ENCODE assay signal across 9 mouse cellular contexts in the genomic region with DNA sequence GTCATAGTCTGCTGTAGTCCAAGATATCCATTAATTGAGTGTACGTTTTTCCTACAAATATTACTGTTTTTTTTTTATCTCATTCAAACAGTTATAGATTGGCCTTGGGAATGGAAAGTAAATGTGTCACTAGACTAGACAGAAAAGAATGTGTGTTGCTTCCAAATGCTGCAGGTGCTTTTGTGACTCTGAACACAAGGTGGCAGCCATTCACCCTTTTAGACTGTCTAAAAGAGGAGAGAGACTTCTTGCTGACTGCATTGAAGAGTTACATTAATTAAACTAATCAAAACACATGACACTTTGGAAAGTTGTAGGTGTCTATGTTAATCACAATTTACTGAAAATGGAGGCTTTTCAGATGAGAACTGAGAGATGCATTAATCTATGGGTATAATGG.
A peak's percentile ranks its signal among the peaks of the same experiment; 100 is the strongest.
DNase-seq lines count a peak whose midpoint lies in the region; ATAC-seq and TF ChIP-seq lines count a peak whose summit lies in the region.
"Had no signal": no experiment of that assay in that cellular context is flagged by ENCODE, and none has a peak within 500 bp of the region (broad histone marks: within the 10 kb centered on the region; RNA-seq: fewer than 3 reads in every experiment).

No protein-coding gene starts in this region.

- no peak overlapping the region for H3K9ac ChIP-seq in hindbrain, embryonic 11.5 days (ENCODE audit: low read depth, low read length)
- no peak overlapping the region for H3K9ac ChIP-seq in hindbrain, embryonic 12.5 days
- no peak overlapping the region for H3K9ac ChIP-seq in MEL (ENCODE audit: control insufficient read depth, low read depth, low read length, poor library complexity, severe bottlenecking)
- H3K9ac ChIP-seq: limb, embryonic 12.5 days had no signal

- H3K9me3 ChIP-seq in hindbrain, embryonic 11.5 days (ENCODE audit: control insufficient read depth, low read length): no peaks in the 10 kb centered on the region
- no peaks in the 10 kb centered on the region for H3K9me3 ChIP-seq in hindbrain, embryonic 12.5 days (replicated peaks)
- no peaks in the 10 kb centered on the region for H3K9me3 ChIP-seq in MEL (replicated peaks; ENCODE audit: insufficient read depth, low read length)
- H3K9me3 ChIP-seq: limb, embryonic 12.5 days had no signal

- TF ChIP-seq EP300 in MEL (IDR thresholded peaks at IDR 0.05; ENCODE audit: low read depth in 1 of 2, low read length in 2 of 2): no peak

- peak; percentile 27 for TF ChIP-seq RAD21 in MEL (IDR thresholded peaks at IDR 0.05; ENCODE audit: low read depth, low read length)

- H3K36me3 ChIP-seq in hindbrain, embryonic 11.5 days (ENCODE audit: control insufficient read depth, insufficient read depth, low read length): no peaks in the 10 kb centered on the region
- no peaks in the 10 kb centered on the region for H3K36me3 ChIP-seq in hindbrain, embryonic 12.5 days
- H3K36me3 ChIP-seq in MEL (ENCODE audit: control insufficient read depth in 1 of 2, insufficient read depth in 2 of 2, low read length in 2 of 2): no peaks in the 10 kb centered on the region
- H3K36me3 ChIP-seq: limb, embryonic 12.5 days had no signal

- WGBS in hindbrain, embryonic 11.5 days: 80% methylated on average over 1 of the region's 1 CpGs
- 80% methylated on average over 1 of the region's 1 CpGs for WGBS in hindbrain, embryonic 12.5 days

- no peak overlapping the region for H3K4me2 ChIP-seq in hindbrain, embryonic 11.5 days (replicated peaks; ENCODE audit: low read depth, low read length)
- no peak overlapping the region for H3K4me2 ChIP-seq in hindbrain, embryonic 12.5 days (replicated peaks)
- H3K4me2 ChIP-seq: limb, embryonic 12.5 days had no signal

- no peaks in the 10 kb centered on the region for H3K4me1 ChIP-seq in hindbrain, embryonic 11.5 days (replicated peaks; ENCODE audit: control insufficient read depth, insufficient read depth, low read length)
- H3K4me1 ChIP-seq in hindbrain, embryonic 12.5 days: no peaks in the 10 kb centered on the region
- no peaks in the 10 kb centered on the region for H3K4me1 ChIP-seq in MEL (ENCODE audit: control insufficient read depth in 1 of 2, insufficient read depth in 2 of 2, low read length in 2 of 2)
- H3K4me1 ChIP-seq: limb, embryonic 12.5 days had no signal

- peak; percentile 18 for DNase-seq in hindbrain, embryonic 11.5 days (ENCODE audit: low spot score)
- peak; percentile 70 for DNase-seq in 3T3-L1 (ENCODE audit: low read depth, low spot score)
- DNase-seq in MEL (ENCODE audit: low read depth, low spot score): peak; percentile 3
- DNase-seq in left cerebral cortex, adult 11 months (ENCODE audit: low spot score): peak; percentile 9
- peak; percentile 45 to 70 for DNase-seq in right cerebral cortex, postnatal 10 days (ENCODE audit: low spot score in 2 of 2)

- peak in 1 of 3 experiments; percentile 27; a peak in 2 of 6 replicates for TF ChIP-seq CTCF in MEL (IDR thresholded peaks at IDR 0.05 in 2 of 3, conservative IDR thresholded peaks at IDR 0.05 in 1 of 3; ENCODE audit: control insufficient read depth in 1 of 3, insufficient read depth in 1 of 3, low read depth in 2 of 3, low read length in 3 of 3, poor library complexity in 1 of 3, severe bottlenecking in 1 of 3)

- H3K79me2 ChIP-seq in MEL (ENCODE audit: control insufficient read depth, insufficient read depth, low read length, poor library complexity): no peaks in the 10 kb centered on the region

- no peak overlapping the region for H3K4me3 ChIP-seq in hindbrain, embryonic 11.5 days (ENCODE audit: low read depth, low read length)
- H3K4me3 ChIP-seq in hindbrain, embryonic 12.5 days: no peak overlapping the region
- H3K4me3 ChIP-seq in MEL (ENCODE audit: control insufficient read depth in 1 of 2, insufficient read depth in 1 of 2, low read depth in 2 of 2, low read length in 2 of 2): no peak overlapping the region
- H3K4me3 ChIP-seq: limb, embryonic 12.5 days had no signal

- no peak for ATAC-seq in hindbrain, embryonic 11.5 days (ENCODE audit: low FRiP score)
- ATAC-seq in hindbrain, embryonic 12.5 days (ENCODE audit: low FRiP score): no peak
- peak; percentile 82 for ATAC-seq in frontal cortex, adult (ENCODE audit: low TSS enrichment)
- ATAC-seq in inflammation-experienced regulatory T-cells, adult 6 months: no peak

- TF ChIP-seq POLR2A in MEL (IDR thresholded peaks at IDR 0.05; ENCODE audit: control insufficient read depth in 1 of 2, insufficient read depth in 1 of 2, low read depth in 1 of 2, low read length in 2 of 2, poor library complexity in 1 of 2): no peak

- H3K27ac ChIP-seq in hindbrain, embryonic 11.5 days (ENCODE audit: low read depth, low read length): no peak overlapping the region
- H3K27ac ChIP-seq in hindbrain, embryonic 12.5 days: no peak overlapping the region
- no peak overlapping the region for H3K27ac ChIP-seq in MEL (ENCODE audit: control insufficient read depth, low read depth, low read length)
- H3K27ac ChIP-seq: limb, embryonic 12.5 days had no signal

- H3K27me3 ChIP-seq in hindbrain, embryonic 11.5 days (ENCODE audit: control insufficient read depth, insufficient read depth, low read length): no peaks in the 10 kb centered on the region
- no peaks in the 10 kb centered on the region for H3K27me3 ChIP-seq in hindbrain, embryonic 12.5 days
- no peaks in the 10 kb centered on the region for H3K27me3 ChIP-seq in MEL (ENCODE audit: control insufficient read depth in 1 of 2, insufficient read depth in 2 of 2, low read length in 2 of 2)
- H3K27me3 ChIP-seq: limb, embryonic 12.5 days had no signal

TF ChIP-seq in MEL, 35 proteins besides CTCF, POLR2A, EP300 and RAD21:
- no peak for TF ChIP-seq ZNF384 (IDR thresholded peaks at IDR 0.05; ENCODE audit: low read depth, low read length)
- TF ChIP-seq ZKSCAN1 (IDR thresholded peaks at IDR 0.05; ENCODE audit: low read depth, low read length): no peak
- TF ChIP-seq NELFE (IDR thresholded peaks at IDR 0.05; ENCODE audit: low read depth, low read length): no peak
- no peak for TF ChIP-seq MYB (IDR thresholded peaks at IDR 0.05; ENCODE audit: low read depth, low read length)
- TF ChIP-seq TAL1 (IDR thresholded peaks at IDR 0.05; ENCODE audit: low read length): no peak
- no peak for TF ChIP-seq UBTF (IDR thresholded peaks at IDR 0.05; ENCODE audit: borderline replicate concordance, insufficient read depth, low read depth, low read length)
- TF ChIP-seq HCFC1 (IDR thresholded peaks at IDR 0.05; ENCODE audit: low read depth, low read length): no peak
- TF ChIP-seq GATA1 (IDR thresholded peaks at IDR 0.05; ENCODE audit: low read depth, low read length): no peak
- no peak for TF ChIP-seq SMC3 (IDR thresholded peaks at IDR 0.05; ENCODE audit: low read depth, low read length)
- no peak for TF ChIP-seq KAT2A (conservative IDR thresholded peaks at IDR 0.05; ENCODE audit: low read depth, low read length)

Comparison
In these comparisons a context has a peak if more than half of its experiments do, and no peak if none do; other contexts are left out.
1. DNase-seq: peak in every context shown above with its lines; median percentile 70 in 3T3-L1; 58 in right cerebral cortex, postnatal 10 days; 18 in hindbrain, embryonic 11.5 days; 9 in left cerebral cortex, adult 11 months; 3 in MEL.